Mouse (Mus musculus) kidney, postnatal 4 days (tissue): ENCODE measurements around the gene Lhx6.
"Not testable (repeated sequence)": the region's sequence is repeated elsewhere in the genome, so short reads cannot be mapped to it uniquely, and the experiment has no call there.

Source experiments
- DNase-seq, 2 experiments: peaks; one replicate each; pipeline ENCODE4 v3.0.0; 2021; ENCODE audit warnings: mixed read lengths in 2 of 2

Gene Lhx6

GRCm38 (mm10) chr2:36104956-36105741, at the start of gene Lhx6:
Gene Lhx6 (minus strand): TSS chr2:36105408.
- DNase-seq, result peak in 1 of 2 experiments; percentile 52

- not testable (repeated sequence) for DNase-seq
Measured at GRCm38 (mm10) chr2:36152401-36152800, 47.2 kb upstream of the Lhx6 start.

DNA sequence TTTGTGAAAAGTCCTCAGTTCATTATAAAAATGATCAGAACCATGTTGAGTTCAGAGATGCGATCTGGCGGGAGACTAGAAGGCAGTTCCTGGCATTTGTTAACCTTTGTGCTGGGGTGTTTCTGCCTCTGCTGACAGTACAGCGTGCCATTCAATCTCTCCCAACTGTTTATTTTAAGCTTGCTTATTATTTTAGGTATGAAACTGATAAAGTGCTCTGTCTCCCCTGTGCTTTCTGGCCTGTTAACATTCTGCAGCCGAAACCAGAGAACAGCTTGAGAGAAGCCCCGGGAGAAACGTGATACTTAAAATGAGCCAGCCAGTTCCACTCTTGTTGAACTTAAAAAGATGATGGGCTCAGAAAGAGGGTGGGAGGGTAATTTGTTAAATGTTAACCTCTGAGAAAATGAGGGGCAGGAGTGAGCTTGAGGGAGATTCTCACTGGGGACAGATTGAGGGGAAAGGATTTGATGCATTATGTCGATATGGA, 43.7 kb upstream of the Lhx6 start:
- DNase-seq, result no peak

- DNase-seq, result no peak
Measured at GRCm38 (mm10) chr2:36139096-36139495, 33.9 kb upstream of the Lhx6 start.

- DNase-seq, result peak; percentile 94 to 96
Measured at GRCm38 (mm10) chr2:36136300-36136941, 31.2 kb upstream of the Lhx6 start, which contains the start of the genes Mrrf and Rbm18. Gene Mrrf (plus strand): TSS chr2:36136389. Gene Rbm18 (minus strand): TSS chr2:36136773.

GRCm38 (mm10) chr2:36135887-36136286, 30.7 kb upstream of the Lhx6 start:
- DNase-seq, result no peak

- no peak for DNase-seq
Measured at GRCm38 (mm10) chr2:36129051-36129450, 23.8 kb upstream of the Lhx6 start.

GRCm38 (mm10) chr2:36127973-36128372, 22.8 kb upstream of the Lhx6 start:
- no peak for DNase-seq

- DNase-seq, result no peak
Measured at GRCm38 (mm10) chr2:36126795-36127429, 21.7 kb upstream of the Lhx6 start.

- DNase-seq, result no peak
Measured at GRCm38 (mm10) chr2:36112632-36113031, 7.4 kb upstream of the Lhx6 start.

DNA sequence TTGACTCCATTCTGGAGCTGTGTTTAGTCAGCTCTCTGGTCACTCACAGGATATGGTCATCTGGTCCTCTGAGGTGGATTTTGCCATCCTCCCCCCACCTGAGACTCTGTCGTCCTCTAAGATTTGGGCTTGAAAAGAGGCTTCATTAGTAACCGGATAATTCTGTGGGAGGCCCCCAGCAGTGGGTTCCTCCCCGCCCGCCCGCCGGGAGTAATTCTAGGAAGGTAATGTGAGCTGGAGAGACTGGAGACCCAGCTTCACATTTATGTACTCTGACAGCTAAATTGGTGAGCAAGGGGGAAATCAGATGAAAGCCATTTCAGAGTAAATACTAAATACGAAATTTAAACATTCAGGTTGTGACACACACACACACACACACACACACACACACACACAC, 3.4 kb upstream of the Lhx6 start:
- no peak for DNase-seq

- peak in 1 of 2 experiments; percentile 48 for DNase-seq
Measured at GRCm38 (mm10) chr2:36104436-36104955, 712 bp downstream of the Lhx6 start.

GRCm38 (mm10) chr2:36103555-36104367, 1.4 kb downstream of the Lhx6 start:
- peak in 1 of 2 experiments; percentile 49 for DNase-seq

DNA sequence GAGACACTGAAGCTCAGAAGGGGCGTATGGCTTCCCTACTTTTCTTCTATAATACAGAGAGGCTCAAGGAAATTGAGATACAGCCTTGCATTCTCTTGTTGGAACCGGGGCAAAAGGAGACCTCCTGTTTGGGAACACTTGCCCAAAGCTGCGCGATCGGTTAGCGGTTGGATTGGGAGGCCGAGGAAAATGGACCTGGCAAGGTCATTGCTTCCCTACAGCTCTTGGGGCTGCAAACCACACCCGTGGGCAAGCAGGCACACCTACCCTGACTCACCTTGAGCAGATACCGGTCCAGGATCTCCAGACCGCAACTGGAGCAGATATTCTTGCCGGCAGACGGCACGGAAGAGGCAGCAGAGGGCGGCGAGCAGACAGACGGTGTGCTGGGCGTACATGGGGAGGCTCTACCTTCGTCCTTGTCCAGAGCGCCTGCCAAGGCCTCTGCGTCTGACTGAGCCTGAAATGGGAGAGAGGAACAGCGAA, 2.1 kb downstream of the Lhx6 start:
- no peak for DNase-seq

DNA sequence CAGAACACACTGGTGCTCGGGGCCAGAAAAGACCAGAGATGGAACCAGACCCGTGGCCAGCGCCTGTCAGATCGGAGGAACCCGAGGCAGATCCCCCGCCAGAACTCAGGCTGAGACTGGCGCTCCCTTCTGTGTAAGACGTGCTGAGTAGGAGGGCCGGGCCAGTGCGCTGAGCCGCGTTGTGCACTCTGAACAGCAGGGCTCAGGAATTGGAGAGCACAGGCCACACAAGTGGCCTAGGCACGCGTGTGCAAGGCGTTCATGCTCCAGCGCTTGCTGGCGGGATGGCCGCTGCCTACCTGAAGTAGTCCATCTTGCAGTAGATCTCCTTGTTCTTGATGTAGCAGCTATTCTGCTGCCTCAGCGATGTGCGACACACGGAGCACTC, 2.7 kb downstream of the Lhx6 start:
- DNase-seq, result peak; percentile 53 to 63

DNA sequence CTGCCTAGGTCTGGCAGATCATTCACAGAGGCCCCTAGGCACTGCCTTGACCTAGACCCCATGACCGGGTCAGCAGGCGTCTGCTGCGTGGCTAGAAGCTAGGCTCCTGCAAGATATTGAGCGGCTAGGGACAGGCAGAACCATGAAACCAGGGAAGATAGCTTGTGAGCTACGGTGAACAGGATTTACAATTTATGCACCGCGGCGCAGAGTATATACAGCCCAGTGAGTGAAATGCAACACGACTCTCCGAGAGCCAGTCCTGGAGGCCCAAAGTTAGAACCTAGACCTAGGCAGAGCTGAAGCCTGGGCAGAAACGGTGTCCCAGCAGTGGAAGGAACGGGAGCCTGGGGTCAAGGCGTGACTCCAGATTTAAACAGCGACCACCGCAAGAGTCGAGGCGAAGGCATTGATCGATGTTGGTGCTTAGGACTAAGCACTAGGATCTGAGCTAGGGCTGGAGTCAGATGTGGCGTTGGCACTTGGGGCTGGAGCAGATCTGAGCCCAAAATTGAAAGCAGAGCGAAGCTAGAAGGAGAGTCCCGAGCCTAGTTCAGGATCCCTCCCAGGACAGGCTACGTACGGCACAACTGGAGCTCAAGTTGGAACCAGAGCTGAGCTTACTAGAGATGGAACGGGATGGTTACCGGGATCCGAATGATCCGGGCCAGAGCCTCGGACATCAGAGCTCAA, 3.2 kb downstream of the Lhx6 start:
- DNase-seq, result peak in 1 of 2 experiments; percentile 21

DNA sequence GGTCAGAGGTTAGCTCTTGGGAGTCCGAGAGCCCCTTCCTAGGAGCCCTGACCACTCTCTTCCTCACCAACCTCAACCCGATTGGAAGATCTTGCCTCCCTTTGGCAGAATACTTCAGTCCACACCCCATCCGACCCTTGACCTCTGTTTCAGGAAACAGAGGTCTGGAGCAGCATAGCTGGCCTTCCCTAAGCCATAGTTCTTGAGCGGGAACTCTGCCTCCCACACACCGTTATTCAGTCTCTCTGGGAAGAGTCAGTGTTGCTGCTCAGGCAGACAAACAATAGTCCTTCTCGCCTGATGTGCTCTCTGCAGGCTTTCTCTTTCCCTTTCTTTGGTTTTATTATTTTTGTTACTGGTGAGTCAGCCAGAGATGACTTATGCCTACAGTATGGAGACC, 5.5 kb downstream of the Lhx6 start:
- no peak for DNase-seq

DNA sequence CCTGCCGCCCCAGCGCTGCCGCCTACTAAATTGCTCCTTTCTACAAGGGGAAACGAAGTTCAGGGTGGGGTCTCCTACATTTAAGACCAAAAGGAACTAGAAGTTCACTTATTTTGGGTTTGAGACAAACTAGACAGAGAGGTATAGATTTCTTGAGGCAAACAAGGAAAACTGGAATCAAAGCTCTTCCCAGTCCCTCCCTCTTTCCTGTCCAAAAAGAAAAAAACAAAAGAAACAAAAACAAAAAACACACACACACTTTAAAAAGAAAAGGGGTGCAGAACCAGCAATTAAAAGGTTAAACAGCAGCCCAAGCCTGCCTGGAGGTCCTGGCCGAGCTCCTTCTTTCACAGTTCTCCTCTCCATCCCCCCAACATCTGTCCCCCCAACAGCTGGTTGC, 7.2 kb downstream of the Lhx6 start:
- DNase-seq, result no peak

DNA sequence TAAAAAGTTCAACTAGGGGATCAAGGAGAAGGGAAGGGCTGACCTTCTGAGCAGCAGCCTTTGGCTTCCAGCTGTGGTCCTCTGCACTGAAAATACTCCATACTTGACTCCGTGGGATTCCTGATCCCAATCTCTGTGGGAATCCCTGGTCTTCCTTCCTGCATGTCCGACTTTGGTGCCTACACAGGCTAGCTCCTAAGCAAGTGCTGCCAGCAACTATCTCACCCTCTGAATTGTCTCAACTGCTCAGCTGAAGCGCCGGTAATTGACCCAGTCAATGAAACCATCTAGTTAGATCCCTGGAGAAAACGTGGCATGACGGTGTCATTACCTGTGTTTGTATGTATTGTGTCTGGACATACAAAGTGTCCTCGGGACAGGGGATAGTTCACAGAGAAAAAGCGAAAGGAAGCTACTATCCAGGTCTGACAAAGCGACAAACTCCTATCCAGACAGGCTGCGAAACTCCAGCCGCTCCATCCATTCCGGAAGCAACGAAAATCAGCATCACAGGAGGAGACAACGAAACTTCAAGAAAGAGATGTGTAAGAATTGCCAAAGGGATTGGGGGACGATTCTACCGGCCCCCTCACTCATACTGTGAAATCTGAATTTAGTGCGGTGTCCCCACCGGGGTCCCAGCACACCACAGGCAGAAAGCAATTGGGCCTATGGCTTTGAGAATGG, 7.9 kb downstream of the Lhx6 start:
- DNase-seq, result peak in 1 of 2 experiments; percentile 27

DNA sequence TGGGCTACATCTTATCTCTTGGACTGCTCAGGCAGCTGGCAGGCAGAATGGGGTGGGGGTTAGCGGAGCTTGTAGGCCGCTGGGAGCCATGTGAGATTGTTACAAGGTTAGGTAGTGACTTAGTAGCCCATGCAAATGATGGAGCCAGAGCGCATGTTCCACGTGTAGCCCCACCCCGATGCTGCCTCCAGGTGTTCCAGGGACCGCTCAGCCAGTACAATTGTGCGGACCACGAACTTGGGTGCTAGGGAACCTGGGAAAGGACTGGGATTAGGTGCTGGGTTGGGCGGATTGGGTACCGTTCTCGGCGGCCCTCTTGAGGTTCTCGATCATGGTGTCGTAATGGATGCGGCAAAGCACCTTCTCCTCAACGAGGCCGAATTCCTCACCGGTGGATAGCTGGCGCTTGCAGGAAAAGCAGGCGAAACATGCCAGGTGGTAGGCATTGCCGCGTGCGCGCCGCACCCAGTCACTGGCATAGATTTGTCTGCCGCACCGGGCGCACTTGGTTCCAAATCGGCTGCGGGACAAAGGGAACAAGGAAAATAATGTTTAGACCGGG, 11.2 kb downstream of the Lhx6 start:
- DNase-seq, result peak in 1 of 2 experiments; percentile 43

GRCm38 (mm10) chr2:36093301-36093700, 11.9 kb downstream of the Lhx6 start:
- DNase-seq, result no peak
